Mouse (Mus musculus) kidney, embryonic 16.5 days (tissue): Measurements from ENCODE around the gene Igf1r. TPM values are rescaled to one million over a fixed set of nuclear protein-coding genes. Genes with fewer than 3 reads are reported as not detected.
A peak's percentile ranks its signal among the peaks of the same experiment; 100 is the strongest.

Experiments used
- ATAC-seq: fragments of 200-750 bp; cut with Nextera tagmentation; 2 replicates; pipeline ENCODE4 v1.8.0; 2017; ENCODE audit warnings: moderate TSS enrichment; ENCODE audit not compliant: low FRiP score, low TSS enrichment
- H3K27ac ChIP-seq: fragments of 300-500 bp; sonication (generic); 2 replicates; pipeline ENCODE4 v1.5.1; 2014; ENCODE audit warnings: low read length
- H3K27me3 ChIP-seq: fragments of 300-500 bp; sonication (generic); 2 replicates; pipeline ENCODE4 v1.6.1; 2014; ENCODE audit warnings: low read length, control low read depth, mixed read lengths; ENCODE audit not compliant: insufficient read depth
- H3K36me3 ChIP-seq: fragments of 300-500 bp; sonication (generic); 2 replicates; pipeline ENCODE4 v1.6.1; 2014; ENCODE audit warnings: low read length, control low read depth, mixed read lengths; ENCODE audit not compliant: insufficient read depth
- H3K4me1 ChIP-seq: fragments of 300-500 bp; sonication (generic); 2 replicates; pipeline ENCODE4 v1.6.1; 2014; ENCODE audit warnings: low read length, control low read depth, mixed read lengths; ENCODE audit not compliant: insufficient read depth
- H3K4me2 ChIP-seq: fragments of 300-500 bp; sonication (generic); replicated peaks from 2 replicates; pipeline ENCODE4 v1.6.1; 2014; ENCODE audit warnings: low read depth, low read length
- H3K4me3 ChIP-seq: fragments of 300-500 bp; sonication (generic); 2 replicates; pipeline ENCODE4 v1.5.1; 2014; ENCODE audit warnings: mild to moderate bottlenecking, low read length
- H3K9ac ChIP-seq: fragments of 300-500 bp; sonication (generic); replicated peaks from 2 replicates; pipeline ENCODE4 v1.6.1; 2014; ENCODE audit warnings: low read length
- H3K9me3 ChIP-seq: fragments of 300-500 bp; sonication (generic); 2 replicates; pipeline ENCODE4 v1.6.1; 2016; ENCODE audit warnings: low read length, control low read depth
- WGBS: fragments of 180-500 bp; shearing (Covaris S2); extraction: QIAGEN DNeasy Blood & Tissue Kit; methylation state at CpG from one replicate; pipeline ENCODE4 v1.1.7; 2014; 5-methylcytosine and 5-hydroxymethylcytosine counted together
- polyA plus RNA-seq: library from polyadenylated mRNA; unstranded; fragments of >200 nt; fragmentation: Nextera tagmentation; extraction: Ambion mirVana; gene quantifications from 2 replicates; pipeline ENCODE4 v1.2.1, GENCODE M21; 2015

The Igf1r gene
- polyA plus RNA-seq, 1 experiment from 2014 or later = 22.3 TPM

DNA sequence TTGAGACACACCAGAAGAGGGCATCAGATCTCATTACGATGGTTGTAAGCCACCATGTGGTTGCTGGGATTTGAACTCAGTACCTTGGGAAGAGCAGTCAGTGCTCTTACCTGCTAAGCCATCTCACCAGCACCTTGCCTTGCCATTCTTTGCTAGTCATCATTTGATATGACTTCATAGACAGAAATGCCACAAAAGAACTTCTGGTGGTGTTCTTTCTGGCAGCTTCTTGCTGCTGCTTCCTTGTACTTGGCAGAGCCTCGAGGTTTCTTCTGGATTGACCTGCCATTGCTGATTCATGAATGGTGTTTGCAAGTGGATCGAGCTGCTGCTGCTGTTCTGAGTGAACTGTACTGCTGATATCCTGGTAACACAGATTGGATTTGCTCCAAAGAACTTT lies 298.3 kb downstream of the Igf1r start:
- no peak for ATAC-seq
- H3K36me3 ChIP-seq = no peaks in the 10 kb centered on the region
- WGBS = 91% methylated on average over 3 of the region's 3 CpGs
- no peaks in the 10 kb centered on the region for H3K4me1 ChIP-seq
- no peak overlapping the region for H3K27ac ChIP-seq
- H3K9me3 ChIP-seq = no peaks in the 10 kb centered on the region; the same call in 1 of the 2 replicates
- no peaks in the 10 kb centered on the region for H3K27me3 ChIP-seq
- no peak overlapping the region for H3K4me2 ChIP-seq
- no peak overlapping the region for H3K4me3 ChIP-seq
- H3K9ac ChIP-seq = no peak overlapping the region

DNA sequence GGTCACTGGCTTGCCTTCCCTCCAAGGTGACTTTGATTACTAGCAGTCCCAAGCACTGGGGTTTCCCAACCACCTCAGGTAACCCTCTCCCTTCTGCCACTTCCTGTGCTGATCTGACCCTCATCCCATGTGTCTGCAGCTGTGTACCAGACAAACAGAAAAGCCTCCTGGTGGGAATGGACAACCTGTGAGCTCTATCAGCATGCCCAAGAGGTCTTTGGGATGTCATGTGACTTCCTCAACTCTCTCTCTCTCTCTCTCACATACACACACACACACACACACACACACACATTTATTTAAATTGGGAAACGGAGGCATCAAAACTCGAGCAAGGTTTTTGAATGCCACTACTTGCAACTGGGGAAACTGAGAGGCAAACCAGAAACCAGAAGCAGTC lies 305.1 kb downstream of the Igf1r start:
- no peak for ATAC-seq
- Histone ChIP-seq H3K9me3 (no peaks in the 10 kb centered on the region), H3K4me2 (no peak overlapping the region), H3K27ac (no peak overlapping the region), H3K4me1 (peaks cover 9% of the 10 kb centered on the region), H3K9ac (no peak overlapping the region), H3K4me3 (no peak overlapping the region), H3K27me3 (no peaks in the 10 kb centered on the region), H3K36me3 (no peaks in the 10 kb centered on the region)
- 73% methylated on average over 2 of the region's 2 CpGs for WGBS

DNA sequence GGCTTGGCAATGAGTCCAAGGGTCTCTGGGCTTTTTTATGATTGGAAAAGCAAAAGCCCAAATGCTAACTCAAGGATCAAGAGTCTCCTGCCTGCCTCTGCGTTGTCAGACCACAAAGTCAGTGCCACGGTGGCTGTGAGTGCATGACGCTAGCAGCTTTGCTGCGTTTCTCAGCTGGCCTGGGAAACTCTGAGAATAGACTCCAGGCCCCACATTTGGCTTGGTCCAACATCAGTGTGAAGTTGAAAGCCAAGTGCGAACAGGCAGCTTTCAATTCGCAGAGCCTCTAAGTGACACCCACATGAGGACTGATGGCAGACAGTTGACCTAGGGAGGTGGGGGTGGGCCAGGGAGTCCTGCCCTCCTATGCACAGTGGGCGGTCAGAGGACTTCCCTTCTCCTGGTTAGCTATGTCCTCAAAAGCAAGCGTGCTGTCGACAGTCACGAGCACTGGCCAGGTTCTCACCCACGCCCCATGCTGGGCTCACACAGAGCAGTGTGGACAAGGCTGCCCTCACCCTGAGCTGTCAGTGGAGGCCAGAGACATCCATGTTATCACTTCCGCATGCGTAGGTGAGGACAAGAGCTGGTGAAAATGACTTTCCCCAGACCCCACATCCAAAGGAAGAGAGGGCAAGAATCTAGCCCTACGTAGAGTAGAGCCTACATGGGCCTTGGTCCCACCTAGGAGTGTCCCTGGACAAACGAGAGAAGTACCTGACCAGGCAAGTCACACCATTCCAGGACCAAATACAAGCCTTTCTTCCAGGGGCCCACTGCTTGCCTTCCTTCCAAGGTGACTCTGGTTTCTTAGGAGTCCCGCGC lies 305.9 kb downstream of the Igf1r start:
- Histone ChIP-seq H3K4me1 (peaks cover 13% of the 10 kb centered on the region), H3K36me3 (no peaks in the 10 kb centered on the region), H3K9ac (no peak overlapping the region), H3K27ac (no peak overlapping the region), H3K9me3 (no peaks in the 10 kb centered on the region), H3K4me2 (no peak overlapping the region), H3K4me3 (no peak overlapping the region), H3K27me3 (no peaks in the 10 kb centered on the region)
- WGBS = 81% methylated on average over 17 of the region's 17 CpGs
- ATAC-seq = no peak

- Histone ChIP-seq H3K4me1 (peaks cover 24% of the 10 kb centered on the region), H3K27me3 (no peaks in the 10 kb centered on the region), H3K4me3 (no peak overlapping the region), H3K4me2 (no peak overlapping the region), H3K27ac (no peak overlapping the region), H3K36me3 (no peaks in the 10 kb centered on the region), H3K9ac (no peak overlapping the region), H3K9me3 (no peaks in the 10 kb centered on the region)
- WGBS = 71% methylated on average over 6 of the region's 6 CpGs
- ATAC-seq = no peak
Measured at GRCm38 (mm10) chr7:68259523-68260081, 307.0 kb downstream of the Igf1r start.

- WGBS = 14% methylated on average over 8 of the region's 8 CpGs
- Histone ChIP-seq H3K27me3 (0 out of 2 replicates have a peak, but pooled peaks cover 4% of the 10 kb centered on the region), H3K36me3 (no peaks in the 10 kb centered on the region), H3K9me3 (no peaks in the 10 kb centered on the region), H3K9ac (no peak overlapping the region), H3K4me2 (no peak overlapping the region), H3K27ac (0 out of 2 replicates have a peak overlapping the region, but pooled peaks have one; percentile 13), H3K4me1 (peaks cover 44% of the 10 kb centered on the region), H3K4me3 (no peak overlapping the region)
- ATAC-seq = no peak
Measured at GRCm38 (mm10) chr7:68262612-68263200, 310.1 kb downstream of the Igf1r start.

- peaks cover 44% of the 10 kb centered on the region for H3K4me1 ChIP-seq
- peak overlapping the region; percentile 39; the same call in 1 of the 2 replicates for H3K9ac ChIP-seq
- WGBS = 40% methylated on average over 8 of the region's 8 CpGs
- peak overlapping the region; percentile 77 for H3K4me2 ChIP-seq
- H3K27me3 ChIP-seq = 0 out of 2 replicates have a peak, but pooled peaks cover 4% of the 10 kb centered on the region
- ATAC-seq = peak; percentile 49; the same call in 1 of the 2 replicates
- H3K27ac ChIP-seq = peak overlapping the region; percentile 40; the same call in 1 of the 2 replicates
- no peaks in the 10 kb centered on the region for H3K36me3 ChIP-seq
- no peaks in the 10 kb centered on the region for H3K9me3 ChIP-seq
- peak overlapping the region; percentile 45 for H3K4me3 ChIP-seq
Measured at GRCm38 (mm10) chr7:68263346-68264027, 310.9 kb downstream of the Igf1r start.

DNA sequence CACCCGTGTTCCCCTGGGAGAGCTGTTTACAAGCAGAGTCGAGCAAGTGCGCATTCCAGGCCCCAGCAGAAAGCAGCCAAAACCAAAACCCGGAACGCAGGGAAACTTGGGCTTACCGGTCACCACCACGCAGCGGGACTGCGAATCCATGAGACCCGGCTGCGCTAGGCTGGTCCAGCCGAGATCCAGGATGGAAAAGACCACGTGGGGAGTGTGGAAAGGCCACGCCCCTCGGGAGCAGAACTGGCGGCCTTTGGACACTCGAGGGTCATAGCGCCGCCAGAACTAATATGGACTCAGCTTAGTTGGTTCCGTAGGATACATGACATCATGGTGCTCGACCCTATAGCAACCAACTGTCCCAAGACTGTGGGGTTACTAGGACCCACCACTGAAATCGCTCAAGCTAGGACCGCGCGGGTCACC lies 311.4 kb downstream of the Igf1r start, which contains the start of gene Pgpep1l:
Pgpep1l (minus strand) TSS at position 206 of the 426 bp plus-strand sequence.
- Histone ChIP-seq H3K4me1 (peaks cover 44% of the 10 kb centered on the region), H3K4me3 (peak within 1 kb of the TSS; percentile 45), H3K27ac (peak within 1 kb of the TSS; percentile 40), H3K9ac (peak within 1 kb of the TSS; percentile 39), H3K9me3 (no peaks in the 10 kb centered on the region), H3K4me2 (peak within 1 kb of the TSS; percentile 77), H3K27me3 (0 out of 2 replicates have a peak, but pooled peaks cover 4% of the 10 kb centered on the region), H3K36me3 (no peaks in the 10 kb centered on the region)
- WGBS = 5% methylated on average over 25 of the region's 25 CpGs
- ATAC-seq = peak; percentile 62

- H3K4me2 ChIP-seq = peak overlapping the region; percentile 77
- H3K27ac ChIP-seq = peak overlapping the region; percentile 40
- WGBS = 6% methylated on average over 14 of the region's 14 CpGs
- peak overlapping the region; percentile 45 for H3K4me3 ChIP-seq
- peaks cover 44% of the 10 kb centered on the region for H3K4me1 ChIP-seq
- 0 out of 2 replicates have a peak, but pooled peaks cover 4% of the 10 kb centered on the region for H3K27me3 ChIP-seq
- peak overlapping the region; percentile 39 for H3K9ac ChIP-seq
- ATAC-seq = peak; percentile 64
- no peaks in the 10 kb centered on the region for H3K36me3 ChIP-seq
- H3K9me3 ChIP-seq = no peaks in the 10 kb centered on the region
Measured at GRCm38 (mm10) chr7:68264531-68264930, 311.9 kb downstream of the Igf1r start.

DNA sequence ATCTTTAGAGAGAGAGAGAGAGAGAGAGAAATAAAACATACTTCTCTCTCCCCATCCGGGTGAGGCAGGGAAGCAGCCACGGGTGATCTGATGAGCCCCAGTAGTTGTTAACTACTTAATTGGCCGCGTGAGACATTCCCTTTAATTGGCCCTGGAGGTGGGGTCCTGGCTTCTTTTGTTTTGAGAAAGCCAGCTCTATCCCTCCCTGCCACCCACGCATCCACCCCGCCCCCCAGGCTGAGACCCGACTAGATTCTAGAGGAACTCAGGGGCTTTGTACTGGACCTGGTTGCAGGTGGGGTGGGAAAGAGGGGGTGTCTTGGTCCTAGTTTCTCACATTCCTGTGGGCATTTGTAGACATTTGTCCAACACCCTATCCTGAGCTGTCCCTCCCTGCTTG lies 312.8 kb downstream of the Igf1r start:
- H3K9ac ChIP-seq = no peak overlapping the region
- no peaks in the 10 kb centered on the region for H3K36me3 ChIP-seq
- no peaks in the 10 kb centered on the region for H3K9me3 ChIP-seq
- no peak overlapping the region for H3K4me3 ChIP-seq
- H3K27me3 ChIP-seq = 0 out of 2 replicates have a peak, but pooled peaks cover 4% of the 10 kb centered on the region
- no peak for ATAC-seq
- 27% methylated on average over 7 of the region's 7 CpGs for WGBS
- H3K27ac ChIP-seq = no peak overlapping the region
- peaks cover 44% of the 10 kb centered on the region for H3K4me1 ChIP-seq
- no peak overlapping the region for H3K4me2 ChIP-seq
